Comparison of ENCODE assay signal across 8 mouse cellular contexts in the genomic region with DNA sequence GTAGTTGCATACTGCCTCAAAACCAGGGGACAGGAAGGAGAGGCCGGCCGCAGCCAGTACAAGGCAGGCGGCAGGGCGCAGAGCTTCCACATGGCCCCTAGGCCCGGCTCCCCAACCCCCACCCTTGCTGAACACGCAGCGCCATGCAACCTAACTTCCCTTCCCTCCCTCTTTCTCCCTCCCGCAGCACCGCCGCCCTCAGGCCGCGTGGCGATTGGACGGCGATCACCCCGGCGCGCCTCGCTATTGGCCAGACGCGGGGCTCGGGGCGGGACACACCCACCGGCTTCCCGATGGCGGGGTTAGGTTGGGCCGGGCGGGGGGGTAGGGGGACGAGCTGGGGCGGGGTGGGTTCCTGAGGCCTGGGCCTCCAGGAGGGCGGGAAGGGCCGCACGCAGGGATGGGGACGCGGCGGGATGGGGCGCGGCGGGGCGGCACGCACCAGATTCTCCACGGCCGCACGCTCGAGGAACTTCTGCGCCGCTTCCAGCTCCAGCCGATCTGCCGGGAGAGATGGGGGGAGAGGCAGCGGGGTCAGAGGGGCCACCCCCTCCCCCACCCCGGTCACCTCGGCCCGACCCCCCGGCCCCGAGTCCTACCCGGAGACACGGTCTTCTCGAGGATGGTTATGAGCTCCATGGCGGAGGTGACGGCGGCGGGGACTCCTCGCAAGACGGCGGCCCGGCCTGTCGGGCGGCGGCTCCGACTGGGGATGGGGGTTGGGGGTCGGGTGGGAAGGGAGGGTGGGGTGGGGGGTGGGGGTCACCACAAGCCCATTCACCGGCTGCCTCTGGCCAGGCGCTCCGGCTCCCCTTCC. TPM values are rescaled to one million over a fixed set of nuclear protein-coding genes. Genes with fewer than 3 reads are reported as not detected.
A peak's percentile ranks its signal among the peaks of the same experiment; 100 is the strongest.
DNase-seq lines count a peak whose midpoint lies in the region; ATAC-seq and TF ChIP-seq lines count a peak whose summit lies in the region.

No protein-coding gene starts in this region.

- TF ChIP-seq POLR2A in cortical plate, adult 2 months (IDR thresholded peaks at IDR 0.05; ENCODE audit: extremely low read depth, insufficient read depth, low read length): no peak

- ATAC-seq in activated CD4-positive, CD25-positive, alpha-beta regulatory T cell, adult 4 months: peak; percentile 67
- ATAC-seq in megakaryocyte progenitor cell, adult 5-6 weeks (replicated peaks; ENCODE audit: poor library complexity): peak; percentile 68

- peak; percentile 96 for DNase-seq in gastrocnemius, postnatal 10 days
- peak; percentile 95 for DNase-seq in induced T-regulatory cell, adult 2 months (ENCODE audit: low read depth)
- DNase-seq in left cerebral cortex, adult 9 months (ENCODE audit: low spot score in 2 of 2): peak; percentile 89 to 97
- DNase-seq in right cerebral cortex, postnatal 14 days: peak; percentile 97
- peak; percentile 95 to 97 for DNase-seq in urinary bladder, postnatal 36 days (ENCODE audit: low spot score in 2 of 2)

- peak overlapping the region; percentile 76; the same call in 1 of the 2 replicates for H3K27ac ChIP-seq in cortical plate, adult 2 months (ENCODE audit: insufficient read depth, low read length)

- TF ChIP-seq CTCF in cortical plate, adult 2 months (IDR thresholded peaks at IDR 0.05; ENCODE audit: extremely low read depth, insufficient read depth, low read length): no peak

- peak overlapping the region; percentile 45 for H3K4me3 ChIP-seq in cortical plate, adult 2 months (ENCODE audit: insufficient read depth, low read length)

- H3K4me1 ChIP-seq in cortical plate, adult 2 months (ENCODE audit: control insufficient read depth, insufficient read depth, low read length): no peaks in the 10 kb centered on the region; the same call in 1 of the 2 replicates

RNA-seq across cellular contexts. Expression of gene Kpnb1, which starts 0.5 kb away (rescaled TPM):
- 10 to 100 TPM; 28.8 to 40.6 TPM for polyA plus RNA-seq in activated CD4-positive, CD25-positive, alpha-beta regulatory T cell, adult 4 months (2017; shearing (Covaris generic))
- 73.2 and 76.8 TPM in 2 replicates for polyA plus RNA-seq in cortical plate, adult 2 months (2012; rRNA removed)
- 10 to 100 TPM; 72.9 to 87.5 TPM for total RNA-seq in gastrocnemius, postnatal 10 days (2021)
- total RNA-seq in megakaryocyte progenitor cell, adult 5-6 weeks (2015): 156 and 175 TPM in 2 replicates
- total RNA-seq in megakaryocyte progenitor cell, adult 5-6 weeks (2017): 312 and 387 TPM in 2 replicates

RNA-seq across cellular contexts. Expression of gene Tbkbp1, which starts 35.9 kb away (rescaled TPM):
- polyA plus RNA-seq in activated CD4-positive, CD25-positive, alpha-beta regulatory T cell, adult 4 months (2017; shearing (Covaris generic)): under 1 TPM in 1 of 2 experiments, not detected in 1; 0.37 TPM
- polyA plus RNA-seq in cortical plate, adult 2 months (2012; rRNA removed): 54.5 and 59.5 TPM in 2 replicates
- total RNA-seq in gastrocnemius, postnatal 10 days (2021): 1 to 10 TPM; 7.1 to 9.9 TPM
- 3.6 and 4.1 TPM in 2 replicates for total RNA-seq in megakaryocyte progenitor cell, adult 5-6 weeks (2015)
- 2.5 and 5.8 TPM in 2 replicates for total RNA-seq in megakaryocyte progenitor cell, adult 5-6 weeks (2017)

Comparison
In these comparisons a context has a peak if more than half of its experiments do, and no peak if none do; other contexts are left out.
1. Peak in every context shown above with its lines: DNase-seq, ATAC-seq, H3K4me3 ChIP-seq and H3K27ac ChIP-seq.